Mouse (Mus musculus) cerebellum, adult 9-11 months (tissue): Measurements from ENCODE around the gene Narfl.
"Not testable (repeated sequence)": the region's sequence is repeated elsewhere in the genome, so short reads cannot be mapped to it uniquely, and the experiment has no call there.

Source experiments
- DNase-seq: peaks from one replicate; pipeline ENCODE4 v3.0.0; 2022

Narfl gene

GRCm38 (mm10) chr17:25773549-25774120, at the start of gene Narfl:
Gene Narfl (plus strand): TSS chr17:25773776.
- DNase-seq: peak; percentile 97

DNA sequence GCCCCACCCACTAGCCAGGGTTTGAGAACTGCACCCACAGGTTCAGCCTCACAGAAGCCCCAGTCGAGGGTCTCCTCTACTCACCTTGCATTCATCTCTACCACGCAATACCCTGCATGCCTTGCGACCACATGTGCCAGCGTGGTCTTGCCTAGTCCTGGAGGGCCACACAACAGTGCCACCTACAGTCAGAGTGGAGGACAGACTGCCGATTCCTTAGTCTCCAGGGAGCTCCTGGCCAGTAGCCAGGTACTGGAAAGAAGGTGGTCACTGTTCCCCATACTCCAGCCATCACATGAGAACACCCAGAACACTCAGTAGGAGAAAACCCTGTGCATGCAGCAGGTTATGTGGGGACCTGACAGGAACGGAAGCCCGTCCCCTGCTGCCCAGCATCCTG, 49.7 kb upstream of the Narfl start:
- DNase-seq: no peak

- no peak for DNase-seq
Measured at GRCm38 (mm10) chr17:25725264-25725663, 48.3 kb upstream of the Narfl start.

DNA sequence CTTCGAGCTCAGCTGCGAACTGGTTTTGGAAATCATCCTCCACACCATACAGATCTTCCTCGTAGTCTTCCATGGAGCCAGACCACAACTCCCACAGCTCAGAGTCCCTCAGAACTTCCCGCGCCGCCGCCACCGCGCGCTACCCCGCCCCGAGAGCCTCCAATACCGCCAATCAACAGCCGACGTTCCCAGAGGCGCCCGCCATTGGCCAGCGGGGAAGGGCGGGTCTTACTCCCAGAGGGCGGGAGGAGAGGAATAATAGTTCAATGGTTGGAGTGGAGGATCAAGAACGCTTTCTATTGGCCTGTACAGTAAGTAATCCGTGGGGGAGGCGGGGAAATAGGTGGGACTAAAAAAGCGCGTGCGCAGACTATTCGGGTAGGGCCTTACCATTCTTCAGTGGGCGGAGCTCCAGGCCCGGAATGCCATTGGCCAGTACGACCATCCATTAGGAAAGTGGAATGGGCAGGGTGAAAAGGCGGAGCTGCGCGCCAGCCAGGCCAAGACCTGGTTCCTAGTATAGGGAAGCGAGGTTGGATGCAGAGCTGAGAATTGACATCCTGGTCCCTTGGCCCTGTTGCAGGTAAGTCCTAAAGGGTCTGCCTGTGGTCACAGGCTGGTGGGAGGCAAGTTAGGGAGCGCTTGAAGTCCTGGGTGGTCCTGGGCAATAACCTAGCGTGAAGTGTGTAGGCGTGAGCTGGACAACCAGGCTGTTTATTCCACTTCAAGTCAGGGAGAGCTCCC, 46.1 kb upstream of the Narfl start, which contains the start of the genes Chtf18 and Rpusd1:
TSS of gene Chtf18 (minus strand) at position 155 of the 744 bp plus-strand sequence.
TSS of gene Rpusd1 (plus strand) at position 406 of the 744 bp plus-strand sequence.
- DNase-seq: peak; percentile 100

- DNase-seq: no peak
Measured at GRCm38 (mm10) chr17:25728009-25728270, 45.6 kb upstream of the Narfl start.

- DNase-seq: peak; percentile 79
Measured at GRCm38 (mm10) chr17:25732082-25732481, 41.5 kb upstream of the Narfl start.

DNA sequence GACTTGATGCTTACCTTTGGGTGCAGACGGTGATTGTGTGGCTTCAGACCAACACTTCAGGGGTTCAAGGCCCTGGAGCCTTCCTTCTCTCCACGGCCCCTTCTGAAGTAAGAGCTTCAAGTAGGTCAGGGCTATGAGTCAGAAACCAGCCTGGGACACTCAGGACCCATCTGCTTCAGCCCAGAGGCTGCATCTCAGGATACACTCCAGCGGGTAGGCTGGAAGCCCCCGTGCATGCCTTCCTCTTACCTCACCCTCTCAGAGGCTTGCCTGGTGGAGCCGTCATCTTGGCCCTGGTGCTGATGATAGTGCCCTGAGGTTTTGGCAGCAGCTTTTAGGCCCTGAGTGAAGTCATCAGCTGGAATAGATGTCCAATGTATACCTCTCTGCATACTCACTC, 38.3 kb upstream of the Narfl start:
- DNase-seq: no peak

- no peak for DNase-seq
Measured at GRCm38 (mm10) chr17:25735745-25736144, 37.8 kb upstream of the Narfl start, which contains the start of gene Mslnl. Gene Mslnl (plus strand): TSS chr17:25736042.

DNA sequence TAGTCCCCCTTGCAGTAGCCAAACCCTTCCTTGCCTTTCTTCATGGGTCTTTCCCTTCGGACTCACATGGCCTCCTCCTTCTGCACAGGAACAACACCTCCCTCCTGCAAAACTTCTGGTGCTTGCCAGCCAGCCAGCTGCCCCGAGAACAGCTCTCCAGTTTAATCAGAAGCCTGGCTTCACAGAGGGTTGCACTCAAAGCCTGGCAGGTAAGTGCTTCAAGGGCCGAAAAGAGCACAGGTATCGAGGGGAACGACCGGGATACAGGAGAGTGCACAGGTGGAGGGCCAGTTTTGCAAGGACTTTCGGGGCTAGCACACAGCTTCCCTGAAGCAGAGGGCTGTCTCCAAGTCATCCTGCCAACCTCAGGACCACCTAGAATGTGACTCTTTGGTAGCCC, 34.7 kb upstream of the Narfl start:
- no peak for DNase-seq

GRCm38 (mm10) chr17:25741471-25741870, 32.1 kb upstream of the Narfl start:
- DNase-seq: not testable (repeated sequence)

- no peak for DNase-seq
Measured at GRCm38 (mm10) chr17:25743831-25744230, 29.7 kb upstream of the Narfl start.

- no peak for DNase-seq
Measured at GRCm38 (mm10) chr17:25744311-25744710, 29.3 kb upstream of the Narfl start.

GRCm38 (mm10) chr17:25748238-25748637, 25.3 kb upstream of the Narfl start:
- DNase-seq: no peak

- no peak for DNase-seq
Measured at GRCm38 (mm10) chr17:25749314-25749713, 24.3 kb upstream of the Narfl start.

DNA sequence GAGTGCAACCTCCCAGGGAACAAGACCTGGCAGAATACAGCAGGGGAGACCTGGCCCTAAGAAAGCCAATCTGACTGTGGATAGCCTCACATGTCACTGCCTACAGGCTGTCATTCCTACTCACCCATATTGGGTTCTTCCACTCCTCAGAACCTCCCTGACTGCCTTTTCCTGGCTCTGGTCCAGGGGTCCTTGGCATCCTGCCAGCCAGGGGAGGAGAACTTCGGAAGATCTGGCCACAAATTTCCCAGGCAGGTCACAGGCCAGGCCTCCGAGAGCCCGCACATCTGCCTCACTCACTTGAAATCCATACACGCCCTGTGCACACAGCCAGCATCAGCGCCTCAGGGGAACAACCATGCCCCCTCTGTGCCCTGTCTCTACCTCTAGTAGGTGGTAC, 22.1 kb upstream of the Narfl start:
- DNase-seq: no peak

DNA sequence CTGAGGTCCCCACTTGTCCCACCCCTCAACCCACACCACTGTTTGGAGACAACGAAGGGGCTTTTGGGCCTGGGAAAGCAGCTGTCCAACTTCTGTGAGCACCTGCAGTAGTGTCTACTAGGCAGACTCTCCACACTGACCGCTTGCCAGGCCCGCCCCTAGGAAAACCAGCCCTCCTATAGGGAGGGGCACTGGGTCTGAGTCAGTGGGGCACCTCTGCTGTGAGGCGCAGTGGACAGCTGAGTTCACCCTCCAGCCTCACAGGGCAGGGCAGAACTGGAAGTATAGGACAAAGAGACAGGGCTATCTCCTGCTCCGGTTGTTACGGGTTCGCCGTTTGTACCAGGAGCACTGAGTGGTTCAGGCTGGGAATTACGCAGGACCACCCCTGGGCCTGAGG, 19.3 kb upstream of the Narfl start, which contains the start of gene Msln:
TSS of gene Msln (minus strand) at position 138 of the 400 bp plus-strand sequence.
- DNase-seq: no peak

DNA sequence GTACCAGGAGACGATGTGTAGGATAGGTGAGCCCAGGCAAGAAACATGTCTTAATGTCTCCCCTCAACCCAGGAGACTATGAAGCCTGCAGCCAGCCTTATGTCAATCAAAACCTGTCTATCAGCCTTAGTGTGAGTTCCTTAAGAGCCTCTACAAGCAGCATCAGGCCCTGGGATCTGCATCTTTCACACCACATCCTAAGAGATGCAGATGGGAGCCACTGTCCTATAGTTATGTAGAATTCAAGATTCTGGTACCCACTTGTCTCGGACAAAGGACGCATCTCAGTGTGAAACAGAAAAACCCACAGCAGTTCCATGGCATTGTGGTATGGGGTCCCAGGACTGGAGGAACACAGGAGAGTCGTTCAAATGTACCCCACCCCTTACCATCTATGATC, 18.5 kb upstream of the Narfl start:
- no peak for DNase-seq

GRCm38 (mm10) chr17:25755627-25756377, 17.8 kb upstream of the Narfl start:
- no peak for DNase-seq

DNA sequence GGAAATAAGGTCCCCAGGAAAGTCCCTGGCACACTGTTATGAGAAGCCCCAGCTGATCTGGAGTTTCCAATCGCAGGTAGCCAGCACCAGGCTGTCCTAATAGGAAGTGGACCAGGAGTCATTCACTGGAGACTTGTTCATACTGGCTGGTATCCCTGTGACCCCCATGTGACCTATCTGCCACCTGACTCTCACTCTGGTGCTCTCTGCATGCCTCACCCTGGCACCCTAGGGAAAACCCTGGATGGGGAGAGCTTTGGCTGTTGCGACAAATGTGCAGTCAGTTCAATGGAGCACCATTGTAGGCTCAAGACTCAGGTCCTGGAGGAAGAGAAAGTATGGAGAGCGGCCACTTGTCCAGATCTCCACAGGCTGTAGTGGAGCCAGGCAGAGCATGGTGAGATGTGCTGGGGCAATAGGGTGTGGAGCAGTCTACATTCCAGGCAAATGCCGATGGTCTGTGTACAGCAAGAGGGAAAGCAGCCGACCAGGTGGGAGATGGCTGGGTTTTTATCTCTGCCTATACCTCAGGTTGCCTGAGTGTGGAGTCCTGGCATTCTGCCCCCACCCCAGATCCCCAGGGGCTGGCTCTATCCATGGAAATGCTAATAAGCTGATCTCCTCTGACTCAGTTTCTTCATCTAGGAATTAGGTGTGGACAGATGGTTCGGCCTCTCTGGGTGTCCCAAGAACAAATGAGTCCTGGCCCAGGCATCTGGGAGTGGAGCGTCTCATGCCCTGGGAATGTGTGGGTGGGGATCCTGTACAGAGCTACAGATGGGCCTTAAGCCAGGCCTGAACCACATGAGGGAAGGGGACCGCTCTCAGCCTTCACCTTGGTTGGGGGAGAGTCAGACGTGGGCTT, 17.0 kb upstream of the Narfl start:
- no peak for DNase-seq

GRCm38 (mm10) chr17:25757691-25758090, 15.9 kb upstream of the Narfl start:
- no peak for DNase-seq

DNA sequence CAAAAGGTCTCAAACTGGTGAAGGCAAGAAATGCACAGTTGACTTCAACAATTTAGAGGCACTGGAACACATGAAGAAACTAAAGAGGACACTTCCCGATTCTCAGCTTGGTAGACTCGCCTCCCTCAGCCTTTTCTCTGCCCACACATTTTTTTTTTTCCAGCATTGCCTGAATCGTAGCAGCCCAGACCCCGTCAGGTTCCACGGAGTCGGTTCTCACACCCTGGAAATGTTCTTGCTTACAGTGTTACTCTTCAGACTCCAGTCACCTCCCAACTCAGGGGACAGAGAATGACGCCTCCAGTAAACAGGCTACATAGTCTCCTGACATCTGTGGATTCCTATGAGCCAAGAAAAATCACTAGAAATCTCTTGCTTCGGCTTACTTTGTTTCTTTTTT, 13.4 kb upstream of the Narfl start:
- no peak for DNase-seq

DNA sequence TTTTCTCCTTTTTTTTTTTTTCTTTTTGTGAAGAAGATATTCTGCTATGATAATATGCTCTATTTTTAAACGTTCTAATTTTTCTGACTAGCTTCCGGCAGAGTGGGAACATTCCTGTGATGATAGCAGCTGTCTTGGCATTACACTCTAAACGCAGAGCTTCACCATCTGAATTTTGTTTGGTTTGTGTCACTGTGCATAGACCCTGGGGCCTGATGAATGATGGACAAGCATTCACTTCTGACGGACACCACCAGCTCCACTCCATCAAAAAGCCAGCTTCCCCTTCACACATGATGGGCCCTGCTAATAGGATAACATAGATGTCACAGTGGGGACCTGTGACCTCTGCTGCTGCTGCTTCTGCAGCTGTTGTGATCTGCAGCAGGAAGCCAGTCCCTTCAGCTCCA, 12.0 kb upstream of the Narfl start:
- DNase-seq: no peak

GRCm38 (mm10) chr17:25762591-25762990, 11.0 kb upstream of the Narfl start:
- no peak for DNase-seq
